Mouse (Mus musculus): ENCODE measurements around the gene H2-Eb2. TPM values are rescaled to one million over a fixed set of nuclear protein-coding genes. Genes with fewer than 3 reads are reported as not detected.

The H2-Eb2 gene
- polyA plus RNA-seq, 1 experiment from 2014 or later: not detected

DNA sequence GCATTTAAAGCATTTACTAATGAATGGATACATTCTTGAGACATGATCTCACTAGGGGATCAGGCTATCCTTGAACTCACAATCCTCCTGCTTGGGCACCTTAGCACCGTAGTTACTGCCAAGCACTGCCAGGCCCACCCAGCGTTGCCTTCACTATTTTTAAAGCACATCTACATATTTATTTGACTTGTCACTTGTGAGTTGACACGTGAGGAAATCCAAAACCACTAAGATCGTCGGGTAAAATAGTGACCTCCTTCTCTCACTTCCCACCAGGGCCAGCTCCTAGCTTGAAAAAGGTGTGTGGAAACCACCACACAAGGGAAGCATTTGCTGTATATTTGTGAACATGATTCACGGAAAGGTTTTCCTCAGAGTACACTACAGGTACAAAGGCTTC, 38.5 kb upstream of the H2-Eb2 start:
- ATAC-seq: no peak
- H3K27ac ChIP-seq (ENCODE audit: low read depth): no peak overlapping the region
- WGBS (ENCODE audit: insufficient replicate concordance): 36% methylated on average over 6 of the region's 6 CpGs
- DNase-seq: no peak
- no peaks in the 10 kb centered on the region for H3K9me3 ChIP-seq (ENCODE audit: low read length)
- H3K4me3 ChIP-seq (ENCODE audit: low read depth, low read length): no peak overlapping the region
- TF ChIP-seq EP300 (IDR thresholded peaks at IDR 0.05; ENCODE audit: low read depth): no peak
- TF ChIP-seq CTCF (IDR thresholded peaks at IDR 0.05; ENCODE audit: low read depth): no peak
- no peaks in the 10 kb centered on the region for H3K36me3 ChIP-seq (replicated peaks; ENCODE audit: insufficient read depth, low read length)
- no peak overlapping the region for H3K9ac ChIP-seq (replicated peaks)
- no peaks in the 10 kb centered on the region for H3K27me3 ChIP-seq (ENCODE audit: insufficient read depth, low read length)
- no peak overlapping the region for H3K4me2 ChIP-seq (ENCODE audit: low read depth, low read length)
- no peaks in the 10 kb centered on the region for H3K4me1 ChIP-seq (ENCODE audit: insufficient read depth)

DNA sequence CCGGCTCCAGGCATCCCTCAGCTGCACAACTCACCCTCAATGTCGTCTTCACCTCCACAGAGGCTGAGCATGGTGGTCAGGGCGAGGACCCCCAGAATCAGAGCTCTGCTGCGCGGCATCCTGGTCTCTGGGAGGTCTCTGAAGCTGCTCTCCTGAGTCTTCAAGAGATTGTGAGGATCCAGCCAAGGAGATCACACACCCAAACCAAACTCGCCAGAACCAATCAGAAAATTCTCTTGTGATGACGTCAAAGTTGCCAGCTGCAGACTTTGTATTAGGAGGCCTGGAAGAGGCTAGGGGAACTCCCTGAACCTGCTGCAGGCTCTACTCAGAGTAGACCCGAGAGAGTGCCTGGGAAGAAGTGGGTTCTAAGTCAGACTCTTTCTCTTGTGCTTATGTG, 37.8 kb upstream of the H2-Eb2 start, which contains the start of gene H2-Aa:
Gene H2-Aa (minus strand): TSS at position 176 of the 400 bp plus-strand sequence.
- H3K4me3 ChIP-seq (ENCODE audit: low read depth, low read length): no peak within 1 kb of the TSS
- no peaks in the 10 kb centered on the region for H3K4me1 ChIP-seq (ENCODE audit: insufficient read depth)
- no peaks in the 10 kb centered on the region for H3K9me3 ChIP-seq (ENCODE audit: low read length)
- TF ChIP-seq EP300 (IDR thresholded peaks at IDR 0.05; ENCODE audit: low read depth) (no peak), CTCF (IDR thresholded peaks at IDR 0.05; ENCODE audit: low read depth) (no peak)
- H3K36me3 ChIP-seq (replicated peaks; ENCODE audit: insufficient read depth, low read length): no peaks in the 10 kb centered on the region
- no peak within 1 kb of the TSS for H3K9ac ChIP-seq (replicated peaks)
- peak; percentile 66 for DNase-seq
- H3K27me3 ChIP-seq (ENCODE audit: insufficient read depth, low read length): no peaks in the 10 kb centered on the region
- 18% methylated on average over 8 of the region's 8 CpGs for WGBS (ENCODE audit: insufficient replicate concordance)
- no peak within 1 kb of the TSS for H3K4me2 ChIP-seq (ENCODE audit: low read depth, low read length)
- peak; percentile 63 for ATAC-seq
- H3K27ac ChIP-seq (ENCODE audit: low read depth): no peak within 1 kb of the TSS

DNA sequence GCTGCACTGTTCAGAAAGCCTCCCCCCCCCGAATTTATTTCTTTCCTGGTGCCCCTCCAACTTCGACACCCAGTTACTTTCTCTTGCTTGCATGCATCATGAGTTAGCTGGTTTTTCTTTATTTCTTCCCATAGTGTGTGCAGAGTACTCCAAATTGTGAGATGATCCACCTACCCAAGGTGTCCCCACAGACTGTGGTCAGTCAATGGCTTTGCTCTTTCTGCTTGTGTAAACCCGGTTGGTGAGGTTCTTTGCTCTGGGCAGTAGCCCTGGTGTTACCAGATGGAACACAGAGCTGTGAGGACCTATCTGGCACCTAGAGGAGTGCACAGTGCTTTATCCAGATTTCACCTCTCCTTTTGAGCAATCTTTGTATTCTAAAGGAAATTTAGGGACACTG, 37.3 kb upstream of the H2-Eb2 start:
- H3K4me1 ChIP-seq (ENCODE audit: insufficient read depth): no peaks in the 10 kb centered on the region
- no peak overlapping the region for H3K27ac ChIP-seq (ENCODE audit: low read depth)
- no peak overlapping the region for H3K4me2 ChIP-seq (ENCODE audit: low read depth, low read length)
- no peak for TF ChIP-seq CTCF (IDR thresholded peaks at IDR 0.05; ENCODE audit: low read depth)
- TF ChIP-seq EP300 (IDR thresholded peaks at IDR 0.05; ENCODE audit: low read depth): no peak
- no peak overlapping the region for H3K4me3 ChIP-seq (ENCODE audit: low read depth, low read length)
- H3K27me3 ChIP-seq (ENCODE audit: insufficient read depth, low read length): no peaks in the 10 kb centered on the region
- no peak overlapping the region for H3K9ac ChIP-seq (replicated peaks)
- WGBS (ENCODE audit: insufficient replicate concordance): 56% methylated on average over 3 of the region's 3 CpGs
- DNase-seq (no peak), ATAC-seq (no peak)
- H3K36me3 ChIP-seq (replicated peaks; ENCODE audit: insufficient read depth, low read length): no peaks in the 10 kb centered on the region
- H3K9me3 ChIP-seq (ENCODE audit: low read length): no peaks in the 10 kb centered on the region

DNA sequence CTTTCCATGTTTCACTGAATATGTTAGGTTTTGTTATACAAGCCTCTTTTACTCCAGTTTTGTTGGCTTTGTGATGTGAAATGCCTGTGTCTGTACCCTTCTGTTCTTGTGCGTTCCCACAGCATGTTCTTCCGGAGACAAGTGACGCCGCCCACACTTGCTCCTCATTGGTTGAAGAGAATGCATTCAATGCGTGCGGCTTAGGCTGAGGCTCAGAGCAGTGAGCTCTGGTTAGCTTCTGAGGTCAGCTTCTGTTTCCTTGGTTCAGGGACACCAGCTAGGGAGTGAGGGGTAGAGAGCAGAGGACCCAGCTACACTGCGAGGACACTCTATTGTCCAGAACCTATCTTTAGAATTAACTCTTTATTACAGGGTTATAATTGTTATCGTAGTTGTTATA, 33.9 kb upstream of the H2-Eb2 start:
- H3K4me2 ChIP-seq (ENCODE audit: low read depth, low read length): no peak overlapping the region
- H3K9me3 ChIP-seq (ENCODE audit: low read length): no peaks in the 10 kb centered on the region
- WGBS (ENCODE audit: insufficient replicate concordance): 14% methylated on average over 8 of the region's 8 CpGs
- TF ChIP-seq CTCF (IDR thresholded peaks at IDR 0.05; ENCODE audit: low read depth) (no peak), EP300 (IDR thresholded peaks at IDR 0.05; ENCODE audit: low read depth) (no peak)
- H3K9ac ChIP-seq (replicated peaks): no peak overlapping the region
- DNase-seq (peak; percentile 89), ATAC-seq (peak; percentile 62; the same call in 1 of the 2 replicates)
- no peaks in the 10 kb centered on the region for H3K36me3 ChIP-seq (replicated peaks; ENCODE audit: insufficient read depth, low read length)
- H3K4me1 ChIP-seq (ENCODE audit: insufficient read depth): peaks cover 4% of the 10 kb centered on the region; the same call in 1 of the 2 replicates
- H3K27ac ChIP-seq (ENCODE audit: low read depth): no peak overlapping the region
- H3K4me3 ChIP-seq (ENCODE audit: low read depth, low read length): no peak overlapping the region
- H3K27me3 ChIP-seq (ENCODE audit: insufficient read depth, low read length): 0 out of 2 replicates have a peak, but pooled peaks cover 3% of the 10 kb centered on the region

DNA sequence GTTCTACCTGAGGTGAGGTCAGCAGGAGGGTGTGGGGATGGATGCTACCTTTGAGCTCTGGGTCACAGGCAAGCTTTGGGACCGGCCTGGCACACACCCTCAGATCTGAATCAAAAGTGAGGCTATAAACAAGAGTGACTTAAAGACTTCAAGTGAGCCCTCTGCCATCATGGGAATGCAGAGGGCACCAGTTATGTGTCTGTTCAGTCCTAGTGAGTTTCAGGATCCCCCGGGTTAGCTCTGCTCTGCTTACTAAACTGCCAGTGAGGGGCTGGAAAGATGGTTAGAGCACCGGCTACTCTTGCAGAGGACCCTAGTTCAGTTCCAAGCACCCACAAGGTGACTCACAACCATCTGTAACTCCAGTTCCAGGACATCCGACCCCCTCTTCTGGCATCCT, 32.9 kb upstream of the H2-Eb2 start:
- Histone ChIP-seq H3K27ac (ENCODE audit: low read depth) (no peak overlapping the region), H3K9ac (replicated peaks) (no peak overlapping the region), H3K4me2 (ENCODE audit: low read depth, low read length) (no peak overlapping the region), H3K9me3 (ENCODE audit: low read length) (no peaks in the 10 kb centered on the region), H3K4me3 (ENCODE audit: low read depth, low read length) (no peak overlapping the region), H3K27me3 (ENCODE audit: insufficient read depth, low read length) (0 out of 2 replicates have a peak, but pooled peaks cover 3% of the 10 kb centered on the region), H3K4me1 (ENCODE audit: insufficient read depth) (peaks cover 4% of the 10 kb centered on the region; the same call in 1 of the 2 replicates), H3K36me3 (replicated peaks; ENCODE audit: insufficient read depth, low read length) (no peaks in the 10 kb centered on the region)
- 78% methylated on average over 4 of the region's 4 CpGs for WGBS (ENCODE audit: insufficient replicate concordance)
- TF ChIP-seq CTCF (IDR thresholded peaks at IDR 0.05; ENCODE audit: low read depth) (no peak), EP300 (IDR thresholded peaks at IDR 0.05; ENCODE audit: low read depth) (no peak)
- ATAC-seq: no peak
- DNase-seq: no peak

DNA sequence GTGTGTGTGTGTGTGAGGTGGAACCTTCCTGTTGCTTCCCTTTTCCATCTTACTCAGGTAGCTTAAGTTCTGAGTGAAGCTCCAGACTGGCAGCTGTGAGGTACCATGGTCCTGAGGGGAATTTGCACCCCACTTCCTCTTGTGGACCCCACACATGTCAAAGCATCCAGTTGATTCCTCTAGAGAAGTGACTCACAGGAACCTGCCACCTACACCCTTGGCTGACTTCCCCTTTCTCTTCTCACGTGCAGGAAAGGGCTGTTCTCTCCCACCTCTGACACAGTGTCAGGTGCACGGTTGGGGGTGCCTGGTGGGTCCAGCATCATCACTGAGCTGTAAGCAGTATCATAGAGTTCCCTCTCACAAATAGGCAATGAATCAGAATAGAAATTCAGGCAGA, 31.9 kb upstream of the H2-Eb2 start:
- Histone ChIP-seq H3K27me3 (ENCODE audit: insufficient read depth, low read length) (0 out of 2 replicates have a peak, but pooled peaks cover 3% of the 10 kb centered on the region), H3K4me1 (ENCODE audit: insufficient read depth) (peaks cover 4% of the 10 kb centered on the region; the same call in 1 of the 2 replicates), H3K27ac (ENCODE audit: low read depth) (no peak overlapping the region), H3K4me2 (ENCODE audit: low read depth, low read length) (no peak overlapping the region), H3K9me3 (ENCODE audit: low read length) (no peaks in the 10 kb centered on the region), H3K36me3 (replicated peaks; ENCODE audit: insufficient read depth, low read length) (no peaks in the 10 kb centered on the region), H3K4me3 (ENCODE audit: low read depth, low read length) (no peak overlapping the region), H3K9ac (replicated peaks) (no peak overlapping the region)
- ATAC-seq (no peak), DNase-seq (no peak)
- TF ChIP-seq CTCF (IDR thresholded peaks at IDR 0.05; ENCODE audit: low read depth) (no peak), EP300 (IDR thresholded peaks at IDR 0.05; ENCODE audit: low read depth) (no peak)
- 21% methylated on average over 2 of the region's 2 CpGs for WGBS (ENCODE audit: insufficient replicate concordance)
